Mouse (Mus musculus): ENCODE measurements around the gene Gm49601.

DNA sequence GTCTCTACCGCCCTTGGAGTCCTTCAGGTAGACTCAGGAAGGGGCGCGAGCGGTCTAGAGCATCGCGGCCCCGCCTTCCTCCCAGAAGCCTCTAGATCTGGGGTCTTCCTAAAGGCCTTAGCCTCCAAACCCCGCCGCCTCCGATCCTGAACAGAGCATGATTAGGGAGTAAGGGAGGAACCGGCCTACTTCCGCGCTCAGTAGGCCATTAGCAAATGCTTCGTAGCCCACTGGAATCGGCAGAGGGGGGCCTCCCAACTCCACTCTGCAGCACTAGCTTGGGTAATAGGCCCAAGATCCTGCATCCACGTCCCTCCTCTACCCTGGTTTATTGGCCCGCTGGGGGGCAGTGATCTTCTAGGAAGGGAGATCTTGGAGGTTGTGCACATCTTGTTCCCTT is 4.2 kb downstream of the Gm49601 start, which contains the start of gene Gp1bb:
- no peak for TF ChIP-seq CTCF (conservative IDR thresholded peaks at IDR 0.05; ENCODE audit: low read length)
- no peak for TF ChIP-seq POU5F1 (IDR thresholded peaks at IDR 0.05; ENCODE audit: borderline replicate concordance, low read length)

Data from E14TG2a.4 (cell line).